Mouse (Mus musculus) liver, embryonic 15.5 days (tissue): ENCODE data around the gene Tmem14c. TPM values are rescaled to one million over a fixed set of nuclear protein-coding genes. Genes with fewer than 3 reads are reported as not detected.
"Not testable (repeated sequence)": the region's sequence is repeated elsewhere in the genome, so short reads cannot be mapped to it uniquely, and the experiment has no call there.

ENCODE experiments used
- ATAC-seq: fragments of 200-750 bp; cut with Nextera tagmentation; 2 replicates; pipeline ENCODE4 v1.8.0; 2017; ENCODE audit warnings: moderate number of reproducible peaks, mild to moderate bottlenecking, moderate library complexity; ENCODE audit not compliant: insufficient read depth
- H3K27ac ChIP-seq: fragments of 300-500 bp; sonication (generic); replicated peaks from 2 replicates; pipeline ENCODE4 v1.5.1; 2015; ENCODE audit warnings: mild to moderate bottlenecking, inconsistent platforms
- H3K27me3 ChIP-seq: fragments of 300-500 bp; sonication (generic); 2 replicates; pipeline ENCODE4 v1.6.1; 2015; ENCODE audit warnings: mild to moderate bottlenecking, inconsistent platforms
- H3K36me3 ChIP-seq: fragments of 300-500 bp; sonication (generic); replicated peaks from 2 replicates; pipeline ENCODE4 v1.6.1; 2015; ENCODE audit warnings: moderate library complexity, mild to moderate bottlenecking, inconsistent platforms
- H3K4me1 ChIP-seq: fragments of 300-500 bp; sonication (generic); replicated peaks from 2 replicates; pipeline ENCODE4 v1.6.1; 2015; ENCODE audit warnings: inconsistent platforms
- H3K4me2 ChIP-seq: fragments of 300-500 bp; sonication (generic); 2 replicates; pipeline ENCODE4 v1.6.1; 2015; ENCODE audit warnings: moderate library complexity, mild to moderate bottlenecking, inconsistent platforms
- H3K4me3 ChIP-seq: fragments of 300-500 bp; sonication (generic); replicated peaks from 2 replicates; pipeline ENCODE4 v1.5.1; 2015; ENCODE audit warnings: mild to moderate bottlenecking, inconsistent platforms
- H3K9ac ChIP-seq: fragments of 300-500 bp; sonication (generic); 2 replicates; pipeline ENCODE4 v1.6.1; 2015; ENCODE audit warnings: moderate library complexity, mild to moderate bottlenecking, inconsistent platforms
- H3K9me3 ChIP-seq: fragments of 300-500 bp; sonication (generic); replicated peaks from 2 replicates; pipeline ENCODE4 v1.6.1; 2016; ENCODE audit warnings: inconsistent platforms
- WGBS: fragments of 180-500 bp; shearing (Covaris S2); methylation state at CpG from one replicate; pipeline ENCODE4 v1.1.7; 2015; ENCODE audit warnings: mixed read lengths; ENCODE audit not compliant: insufficient replicate concordance; 5-methylcytosine and 5-hydroxymethylcytosine counted together
- polyA plus RNA-seq: library from polyadenylated mRNA; unstranded; fragments of >200 nt; fragmentation: Nextera tagmentation; extraction: Ambion mirVana; gene quantifications from 2 replicates; pipeline ENCODE4 v1.2.1, GENCODE M21; 2015

Tmem14c gene
- polyA plus RNA-seq, 1 experiment from 2014 or later: 685 TPM

GRCm38 (mm10) chr13:40986081-40986480, 30.0 kb upstream of the Tmem14c start:
- Histone ChIP-seq H3K4me3 (no peak overlapping the region), H3K4me1 (peaks cover 25% of the 10 kb centered on the region), H3K27ac (no peak overlapping the region), H3K9me3 (no peaks in the 10 kb centered on the region), H3K9ac (no peak overlapping the region), H3K27me3 (no peaks in the 10 kb centered on the region), H3K4me2 (no peak overlapping the region), H3K36me3 (no peaks in the 10 kb centered on the region)
- no peak for ATAC-seq
- WGBS: 76% methylated on average over 5 of the region's 5 CpGs

GRCm38 (mm10) chr13:40987608-40988303, 28.3 kb upstream of the Tmem14c start:
- peak overlapping the region; percentile 29; the same call in 1 of the 2 replicates for H3K27ac ChIP-seq
- 30% methylated on average over 4 of the region's 4 CpGs for WGBS
- peaks cover 25% of the 10 kb centered on the region for H3K4me1 ChIP-seq
- peak overlapping the region; percentile 5; the same call in 1 of the 2 replicates for H3K4me2 ChIP-seq
- not testable (repeated sequence) for H3K9ac ChIP-seq, H3K27me3 ChIP-seq, H3K9me3 ChIP-seq, H3K4me3 ChIP-seq, H3K36me3 ChIP-seq
- ATAC-seq: peak; percentile 83

DNA sequence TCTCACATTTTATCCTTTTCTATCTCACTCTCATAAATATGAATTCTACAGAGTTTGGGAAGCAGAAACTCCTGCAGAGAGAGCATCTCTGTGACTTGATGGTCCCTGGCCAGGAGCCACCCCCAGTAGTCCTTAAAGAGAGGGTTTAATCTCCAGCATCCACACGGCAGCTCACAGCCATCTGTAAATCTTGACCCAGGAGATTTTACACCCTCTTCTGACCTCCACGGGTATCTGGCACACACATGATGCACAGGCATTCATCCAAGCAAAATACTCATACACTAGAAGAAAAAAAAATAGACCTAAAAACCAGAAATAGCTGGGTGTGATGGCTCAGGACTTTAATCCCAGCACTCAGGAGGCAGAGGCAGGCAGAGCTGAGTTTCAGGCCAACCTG, 27.7 kb upstream of the Tmem14c start:
- peaks cover 25% of the 10 kb centered on the region for H3K4me1 ChIP-seq
- ATAC-seq: peak; percentile 43; the same call in 1 of the 2 replicates
- no peaks in the 10 kb centered on the region for H3K27me3 ChIP-seq
- no peak overlapping the region for H3K4me2 ChIP-seq
- WGBS: 18% methylated on average over 2 of the region's 2 CpGs
- H3K27ac ChIP-seq: peak overlapping the region; percentile 29; the same call in 1 of the 2 replicates
- H3K4me3 ChIP-seq: no peak overlapping the region
- H3K9ac ChIP-seq: no peak overlapping the region
- no peaks in the 10 kb centered on the region for H3K36me3 ChIP-seq
- H3K9me3 ChIP-seq: no peaks in the 10 kb centered on the region

DNA sequence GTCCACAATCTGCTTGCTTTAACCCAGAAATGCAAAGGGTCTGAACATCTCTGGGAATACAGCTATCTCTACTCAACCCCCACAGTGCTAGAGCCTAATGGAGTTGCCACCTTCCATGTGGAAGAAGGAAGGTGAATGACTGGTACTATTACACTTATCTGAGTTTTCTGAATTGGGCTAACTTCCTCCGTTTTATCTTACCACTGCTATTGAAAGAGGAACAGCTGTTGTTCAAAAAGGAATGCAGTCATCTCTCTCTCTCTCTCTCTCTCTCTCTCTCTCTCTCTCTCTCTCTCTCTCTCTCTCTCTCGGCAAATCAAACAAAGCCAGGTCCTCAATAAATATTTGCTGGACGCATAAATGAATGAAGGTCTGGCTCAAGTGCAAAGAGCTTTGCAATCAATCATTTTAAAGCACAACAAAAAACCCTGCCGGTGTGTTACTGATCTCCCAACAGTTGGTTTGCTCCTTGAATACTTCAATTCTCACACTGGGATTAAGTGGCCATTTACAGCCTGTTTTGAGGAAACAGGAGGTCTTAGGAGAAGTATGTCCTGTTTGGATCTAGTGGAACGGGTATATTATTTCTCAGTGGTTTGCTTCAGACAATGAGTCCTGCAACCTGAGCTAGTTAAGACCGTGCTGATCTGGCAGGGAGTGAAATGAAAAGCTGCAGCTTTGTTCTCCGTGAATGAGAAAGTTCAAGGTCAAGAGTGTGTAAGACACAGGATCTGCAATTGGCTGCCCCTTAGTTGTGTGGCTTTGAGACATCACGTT, 21.4 kb upstream of the Tmem14c start:
- no peak overlapping the region for H3K9ac ChIP-seq
- H3K36me3 ChIP-seq: no peaks in the 10 kb centered on the region
- H3K4me3 ChIP-seq: no peak overlapping the region
- peaks cover 15% of the 10 kb centered on the region for H3K4me1 ChIP-seq
- no peaks in the 10 kb centered on the region for H3K9me3 ChIP-seq
- H3K27me3 ChIP-seq: no peaks in the 10 kb centered on the region
- no peak for ATAC-seq
- H3K4me2 ChIP-seq: peak overlapping the region; percentile 25; the same call in 1 of the 2 replicates
- 17% methylated on average over 8 of the region's 8 CpGs for WGBS
- no peak overlapping the region for H3K27ac ChIP-seq

DNA sequence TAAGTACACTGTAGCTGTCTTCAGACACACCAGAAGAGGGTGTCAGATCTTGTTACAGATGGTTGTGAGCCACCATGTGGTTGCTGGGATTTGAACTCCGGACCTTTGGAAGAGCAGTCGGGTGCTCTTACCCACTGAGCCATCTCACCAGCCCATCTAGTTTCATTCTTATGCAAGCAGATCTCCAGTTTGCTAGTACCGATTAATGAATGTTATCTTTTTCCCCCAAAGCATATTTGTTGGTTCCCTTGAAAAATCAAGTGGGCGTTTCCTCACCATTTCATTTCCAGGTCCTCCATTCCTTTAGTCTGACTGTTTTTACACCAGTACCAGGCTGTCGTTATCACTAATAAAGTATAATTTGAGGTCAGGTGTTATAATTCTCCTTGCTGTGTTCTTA, 17.6 kb upstream of the Tmem14c start:
- peaks cover 39% of the 10 kb centered on the region for H3K4me1 ChIP-seq
- not testable (repeated sequence) for ATAC-seq, H3K4me2 ChIP-seq, H3K36me3 ChIP-seq, H3K27ac ChIP-seq, H3K9me3 ChIP-seq, H3K4me3 ChIP-seq, H3K27me3 ChIP-seq, H3K9ac ChIP-seq
- WGBS: 65% methylated on average over 5 of the region's 5 CpGs

DNA sequence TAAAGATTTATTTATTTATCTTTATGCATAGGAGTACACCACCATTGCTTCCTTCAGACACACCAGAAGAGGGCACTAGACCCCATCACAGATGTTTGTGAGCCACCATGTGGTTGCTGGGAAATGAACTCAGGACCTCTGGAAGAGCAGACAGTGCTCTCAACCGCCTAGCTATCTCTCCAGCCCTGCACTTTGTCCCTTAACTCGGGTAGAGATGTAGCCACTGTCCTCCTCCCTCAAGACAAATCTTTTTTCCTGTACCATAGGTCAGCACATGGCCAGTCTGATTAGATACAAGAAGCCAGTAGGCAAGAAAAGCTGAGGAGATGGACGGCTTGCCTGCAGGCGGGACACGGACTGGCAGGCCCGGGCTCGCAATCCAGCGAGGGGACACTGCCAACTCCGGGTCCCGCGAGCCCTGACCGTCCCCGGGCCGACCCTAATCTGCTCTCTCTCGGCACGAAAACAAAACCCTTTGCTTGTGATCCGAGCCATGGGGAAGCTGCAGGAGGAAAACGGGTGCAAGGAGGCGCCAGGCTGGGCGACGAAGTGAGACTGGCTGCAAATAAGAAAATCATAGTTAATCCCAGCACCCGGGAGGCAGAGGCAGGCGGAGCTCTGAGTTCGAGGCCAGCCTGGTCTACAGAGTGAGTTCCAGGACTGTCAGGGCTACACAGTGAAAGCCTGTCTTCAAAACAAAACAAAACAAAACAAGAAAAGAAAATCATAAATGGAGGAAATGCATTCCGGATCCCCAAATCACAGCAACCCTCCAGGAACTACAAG, 15.8 kb upstream of the Tmem14c start:
- WGBS: under 1% methylated on average over 25 of the region's 25 CpGs
- peaks cover 31% of the 10 kb centered on the region for H3K4me1 ChIP-seq

GRCm38 (mm10) chr13:41000926-41001639, 15.0 kb upstream of the Tmem14c start, which contains the start of gene Pak1ip1:
Pak1ip1 (plus strand) TSS chr13:41001023.
- under 1% methylated on average over 58 of the region's 58 CpGs for WGBS
- H3K9me3 ChIP-seq: no peaks in the 10 kb centered on the region
- peak within 1 kb of the TSS; percentile 95 for H3K27ac ChIP-seq
- H3K27me3 ChIP-seq: no peaks in the 10 kb centered on the region
- H3K4me2 ChIP-seq: peak within 1 kb of the TSS; percentile 90
- H3K4me1 ChIP-seq: peaks cover 37% of the 10 kb centered on the region
- ATAC-seq: peak; percentile 84
- peak within 1 kb of the TSS; percentile 84 for H3K9ac ChIP-seq
- H3K4me3 ChIP-seq: peak within 1 kb of the TSS; percentile 100
- peaks cover 27% of the 10 kb centered on the region for H3K36me3 ChIP-seq

More for the DNA sequence above, 15.8 kb upstream of the Tmem14c start:
- Histone ChIP-seq H3K36me3 (peaks cover 20% of the 10 kb centered on the region), H3K4me2 (peak overlapping the region; percentile 90), H3K9ac (peak overlapping the region; percentile 84), H3K27ac (peak overlapping the region; percentile 95), H3K27me3 (no peaks in the 10 kb centered on the region), H3K9me3 (no peaks in the 10 kb centered on the region), H3K4me3 (peak overlapping the region; percentile 100)
- ATAC-seq: peak; percentile 29

- H3K4me3 ChIP-seq: peak overlapping the region; percentile 100
- H3K27me3 ChIP-seq: no peaks in the 10 kb centered on the region
- peaks cover 37% of the 10 kb centered on the region for H3K4me1 ChIP-seq
- peak overlapping the region; percentile 55 for H3K27ac ChIP-seq
- WGBS: 55% methylated on average over 5 of the region's 5 CpGs
- no peak for ATAC-seq
- peaks cover 37% of the 10 kb centered on the region for H3K36me3 ChIP-seq
- H3K9ac ChIP-seq: peak overlapping the region; percentile 39
- H3K9me3 ChIP-seq: no peaks in the 10 kb centered on the region
- peak overlapping the region; percentile 90 for H3K4me2 ChIP-seq
Observed at GRCm38 (mm10) chr13:41002001-41002400, 14.1 kb upstream of the Tmem14c start.

DNA sequence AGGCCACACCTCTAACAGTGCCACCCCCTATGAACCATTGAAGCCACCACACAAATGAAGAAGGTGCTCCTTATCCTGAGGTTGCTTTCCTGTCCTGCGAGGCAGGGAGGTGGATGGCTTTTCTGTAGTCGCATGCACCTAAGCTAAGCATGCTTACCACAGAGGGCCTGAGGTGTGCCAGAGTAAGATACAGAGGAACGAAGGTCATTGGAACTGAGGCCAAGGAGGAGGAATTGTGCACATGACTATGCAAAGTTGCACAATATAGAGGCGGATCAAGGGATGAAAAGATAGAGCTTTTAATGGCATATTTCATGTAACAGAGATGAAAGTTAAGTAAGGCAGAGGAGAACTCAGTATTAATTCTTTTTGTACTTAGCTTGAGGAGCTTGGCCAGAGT, 9.8 kb upstream of the Tmem14c start:
- no peak for ATAC-seq
- H3K36me3 ChIP-seq: peaks cover 79% of the 10 kb centered on the region

DNA sequence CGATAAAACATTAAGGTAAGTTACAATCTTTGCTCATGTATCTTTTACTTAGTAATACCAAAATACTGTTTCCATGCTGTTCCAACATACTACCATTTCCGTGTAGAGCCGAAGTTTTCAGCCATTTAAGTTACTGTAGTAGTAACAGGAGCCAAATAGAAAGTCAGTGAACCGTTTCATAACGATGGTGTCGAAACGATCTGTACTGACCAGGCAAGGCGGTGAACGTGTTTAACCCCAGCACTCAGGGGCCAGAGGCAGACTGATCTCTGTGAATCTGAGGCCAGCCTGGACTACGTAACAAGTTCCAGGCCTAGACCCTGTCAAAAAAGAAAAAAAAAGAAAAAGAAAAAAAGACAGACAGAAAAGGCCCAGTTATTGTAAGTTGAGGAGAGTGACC, 7.8 kb upstream of the Tmem14c start:
- no peak for ATAC-seq
- H3K36me3 ChIP-seq: peaks cover 95% of the 10 kb centered on the region
- H3K9me3 ChIP-seq: no peaks in the 10 kb centered on the region
- no peak overlapping the region for H3K4me2 ChIP-seq
- 84% methylated on average over 10 of the region's 10 CpGs for WGBS
- H3K27me3 ChIP-seq: no peaks in the 10 kb centered on the region
- no peak overlapping the region for H3K27ac ChIP-seq
- no peak overlapping the region for H3K9ac ChIP-seq
- H3K4me3 ChIP-seq: no peak overlapping the region
- H3K4me1 ChIP-seq: peaks cover 12% of the 10 kb centered on the region

More for the DNA sequence above, 9.8 kb upstream of the Tmem14c start:
- 81% methylated on average over 4 of the region's 4 CpGs for WGBS
- Histone ChIP-seq H3K27ac (no peak overlapping the region), H3K9ac (no peak overlapping the region), H3K9me3 (no peaks in the 10 kb centered on the region), H3K4me3 (no peak overlapping the region), H3K4me1 (peaks cover 24% of the 10 kb centered on the region), H3K27me3 (no peaks in the 10 kb centered on the region), H3K4me2 (no peak overlapping the region)
